Mouse (Mus musculus): Measurements from ENCODE around the gene Nfia.

Gene Nfia

DNA sequence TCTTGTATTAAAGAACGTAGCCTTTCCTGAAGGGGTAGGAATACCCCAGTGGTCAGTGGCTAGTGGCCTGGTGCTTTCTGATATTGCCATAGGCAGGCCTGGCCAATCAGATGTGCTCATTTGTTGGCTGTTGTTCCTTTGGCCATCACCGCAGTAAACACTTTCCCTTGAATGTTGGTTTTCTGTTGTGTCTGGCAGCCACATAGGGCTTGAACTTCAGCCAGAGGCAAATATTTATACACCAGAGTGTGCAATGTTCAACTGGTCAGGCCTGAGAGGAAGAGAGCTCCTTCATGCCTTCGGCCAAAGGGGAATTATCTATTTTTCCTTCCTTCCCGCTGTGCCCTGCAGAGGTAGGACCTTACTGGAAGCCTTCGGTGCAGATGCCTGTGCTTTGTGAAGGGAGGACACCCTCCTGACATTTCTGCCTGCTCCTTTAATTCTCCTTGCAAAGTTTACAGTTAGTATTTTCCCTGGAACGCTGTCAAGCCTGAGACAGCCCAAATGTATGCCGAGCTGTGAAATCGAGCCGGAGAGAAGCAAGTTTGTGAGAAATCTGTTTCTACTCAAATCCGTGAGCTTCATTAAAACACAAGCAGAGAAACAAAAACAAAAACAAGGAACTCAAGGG is 95.9 kb downstream of the Nfia start:
- DNase-seq (ENCODE audit: low read depth, low spot score) = no peak

DNA sequence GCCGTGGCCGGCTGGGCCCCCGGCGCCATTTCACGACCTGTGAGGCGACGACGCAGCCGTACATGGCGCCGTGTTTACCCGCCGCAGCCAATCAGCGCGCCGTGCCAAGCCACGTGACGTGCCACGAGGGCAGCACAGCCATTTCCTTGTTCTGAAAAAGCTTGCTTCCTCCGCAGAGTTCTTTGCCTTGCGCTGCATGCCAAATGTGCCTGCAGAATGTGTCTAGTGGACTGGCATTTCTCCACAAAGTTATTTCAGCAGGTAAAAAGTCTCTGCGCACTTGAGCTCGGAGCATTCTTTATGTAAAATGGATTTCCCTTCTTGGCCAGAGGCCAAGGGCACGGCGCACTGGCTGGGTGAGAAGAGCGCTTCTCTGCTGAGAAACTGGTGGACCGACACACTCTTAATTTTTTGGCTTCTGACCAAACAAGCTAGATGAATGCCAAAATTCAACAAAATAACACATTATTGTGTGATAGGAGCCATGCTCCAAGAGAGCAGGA is 96.5 kb downstream of the Nfia start:
- no peak for DNase-seq (ENCODE audit: low read depth, low spot score)

GRCm38 (mm10) chr4:97869451-97869850 is 96.9 kb downstream of the Nfia start:
- DNase-seq (ENCODE audit: low read depth, low spot score) = no peak

DNA sequence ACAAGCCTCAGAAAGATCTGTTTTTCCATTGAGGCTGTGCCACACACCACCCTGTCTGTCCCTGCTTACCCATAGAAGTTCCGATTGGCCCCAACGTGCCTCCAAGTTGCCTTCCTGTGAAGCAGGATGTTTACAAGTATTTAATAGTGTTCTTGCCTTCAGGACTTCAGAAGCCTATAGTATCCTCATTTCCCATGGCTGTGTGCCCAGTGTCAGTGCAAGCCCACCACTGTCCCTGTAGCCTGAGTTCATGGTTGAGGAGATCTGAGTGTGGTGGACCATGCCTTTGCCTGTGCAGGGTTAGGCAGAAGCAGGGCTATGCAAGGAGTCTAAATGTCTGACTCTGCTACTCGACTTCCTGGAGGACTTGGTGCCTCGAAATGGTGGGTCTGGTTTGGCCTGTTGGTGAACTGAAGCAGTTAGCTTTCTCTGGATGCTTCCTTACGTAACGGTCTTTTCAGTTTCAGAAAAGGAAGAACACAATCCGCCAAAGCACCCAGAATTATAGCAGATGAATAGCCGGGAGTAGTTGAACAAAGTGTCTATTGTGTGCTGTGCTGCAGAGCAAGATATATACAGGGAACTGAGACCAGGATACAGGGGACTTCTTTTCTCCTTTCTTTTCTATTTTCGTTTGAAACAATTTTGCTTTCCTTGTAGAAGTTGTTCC is 99.4 kb downstream of the Nfia start:
- DNase-seq (ENCODE audit: low read depth, low spot score) = no peak

GRCm38 (mm10) chr4:97874916-97875315 is 102.4 kb downstream of the Nfia start:
- no peak for DNase-seq (ENCODE audit: low read depth, low spot score)

DNA sequence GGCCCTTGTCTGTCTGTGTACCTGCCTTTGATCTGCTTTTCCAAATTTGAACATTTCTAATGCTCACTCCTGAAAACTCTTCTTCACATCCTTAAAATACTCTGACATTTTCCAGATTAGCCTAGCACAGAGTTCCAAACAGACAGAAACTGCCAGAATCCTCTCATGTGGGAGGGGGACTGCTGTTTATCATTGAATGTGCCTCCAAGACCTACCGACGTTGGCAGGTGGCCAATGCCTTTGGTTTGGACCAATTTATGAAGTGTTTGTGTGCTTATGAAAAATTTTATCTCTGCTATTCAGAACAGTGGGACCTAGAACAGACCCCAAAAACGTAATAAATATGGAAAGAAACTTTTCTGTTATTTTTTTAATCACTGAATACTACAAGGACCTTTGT is 103.4 kb downstream of the Nfia start:
- no peak for DNase-seq (ENCODE audit: low read depth, low spot score)

- DNase-seq (ENCODE audit: low read depth, low spot score) = no peak
Measured at GRCm38 (mm10) chr4:97879696-97880095, 107.2 kb downstream of the Nfia start.

DNA sequence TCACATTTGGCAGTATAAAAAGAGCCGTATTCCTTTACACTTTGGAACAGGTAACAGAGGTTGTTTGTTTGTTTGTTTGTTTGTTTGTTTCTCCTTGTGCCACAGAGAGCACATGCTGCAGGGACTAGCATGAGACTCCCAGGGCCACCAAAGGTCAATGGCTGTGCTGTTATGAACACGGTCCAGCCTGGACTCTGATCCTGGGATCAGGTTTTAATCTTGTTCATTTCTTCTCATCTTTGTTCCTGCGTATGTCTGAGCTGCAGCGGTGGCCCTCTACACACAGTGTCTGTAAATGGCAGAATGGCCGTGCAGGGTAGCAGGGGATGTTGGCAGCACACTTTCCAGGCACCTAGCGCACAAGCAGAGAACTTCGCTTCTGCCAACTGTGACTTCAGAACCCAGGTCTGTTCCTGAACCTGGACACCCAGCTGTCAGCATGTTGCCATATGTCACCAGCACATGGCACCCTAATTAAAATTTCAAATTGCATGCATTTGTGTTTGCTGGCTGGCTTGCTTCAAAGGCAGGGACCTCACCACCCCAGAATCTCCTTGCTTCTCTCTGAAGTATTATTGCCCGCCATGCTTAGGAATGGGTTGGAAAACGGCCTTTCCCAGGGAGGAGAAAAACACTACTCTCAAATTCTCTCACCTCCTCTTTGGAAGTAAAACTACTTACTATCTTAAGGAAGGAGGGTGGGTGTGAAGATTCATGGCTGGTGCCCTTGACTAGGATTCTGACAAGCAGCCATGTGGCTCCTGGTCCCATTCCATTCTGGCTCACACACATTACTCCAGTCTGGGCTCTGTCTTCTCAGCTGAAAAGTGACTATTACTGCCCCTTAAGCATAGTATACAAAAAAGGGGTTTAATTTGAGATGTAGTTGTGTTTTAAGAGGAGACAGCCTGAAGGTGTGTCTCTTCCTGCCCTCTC is 107.9 kb downstream of the Nfia start:
- no peak for DNase-seq (ENCODE audit: low read depth, low spot score)

- no peak for DNase-seq (ENCODE audit: low read depth, low spot score)
Measured at GRCm38 (mm10) chr4:97885574-97885973, 113.0 kb downstream of the Nfia start.

GRCm38 (mm10) chr4:97886220-97886619 is 113.7 kb downstream of the Nfia start:
- DNase-seq (ENCODE audit: low read depth, low spot score) = no peak

- no peak for DNase-seq (ENCODE audit: low read depth, low spot score)
Measured at GRCm38 (mm10) chr4:97887228-97887627, 114.7 kb downstream of the Nfia start.

DNA sequence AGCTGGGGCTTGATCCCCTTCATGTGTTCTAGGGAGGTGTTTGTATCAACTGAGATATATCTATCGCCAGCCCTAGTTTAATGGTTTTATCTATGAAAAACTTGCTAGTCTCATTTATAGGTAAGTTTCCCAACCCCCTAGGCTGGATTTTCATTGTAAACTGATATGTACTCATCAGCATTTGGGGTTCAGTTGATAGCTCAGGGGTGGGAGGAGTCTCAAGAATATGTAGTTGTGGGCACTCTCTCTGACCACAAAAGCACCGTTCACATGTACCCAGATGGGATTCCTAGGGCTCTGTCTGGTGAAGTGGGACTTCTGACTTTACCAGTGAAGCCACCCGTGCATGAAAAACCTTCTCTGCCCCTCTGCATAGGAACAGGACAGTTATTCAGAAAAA is 118.5 kb downstream of the Nfia start:
- no peak for DNase-seq (ENCODE audit: low read depth, low spot score)

- DNase-seq (ENCODE audit: low read depth, low spot score) = no peak
Measured at GRCm38 (mm10) chr4:97891611-97892010, 119.1 kb downstream of the Nfia start.

- DNase-seq (ENCODE audit: low read depth, low spot score) = peak; percentile 32
Measured at GRCm38 (mm10) chr4:97893915-97894884, 121.7 kb downstream of the Nfia start.

DNA sequence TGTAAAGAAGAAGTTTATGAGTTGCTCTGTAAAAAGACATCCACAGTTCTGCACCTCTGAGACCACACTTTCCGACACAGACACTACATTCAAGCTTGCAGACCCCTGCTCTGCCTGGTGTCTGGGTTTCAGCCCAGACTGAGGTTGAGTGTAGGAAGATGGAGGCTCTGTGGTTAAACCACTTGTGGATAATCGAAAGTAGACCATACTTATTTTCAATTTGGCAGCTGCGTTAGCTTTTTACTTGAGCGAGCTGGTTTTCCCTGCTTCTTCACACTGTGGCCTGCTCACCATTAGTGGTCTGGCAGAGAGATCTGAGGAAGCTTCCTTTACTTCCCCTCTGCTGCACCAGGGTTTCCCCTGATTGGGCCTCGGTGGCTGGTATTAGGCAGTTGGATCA is 123.4 kb downstream of the Nfia start:
- no peak for DNase-seq (ENCODE audit: low read depth, low spot score)

- no peak for DNase-seq (ENCODE audit: low read depth, low spot score)
Measured at GRCm38 (mm10) chr4:97900256-97900944, 127.9 kb downstream of the Nfia start.

GRCm38 (mm10) chr4:97905826-97906225 is 133.3 kb downstream of the Nfia start:
- DNase-seq (ENCODE audit: low read depth, low spot score) = no peak

DNA sequence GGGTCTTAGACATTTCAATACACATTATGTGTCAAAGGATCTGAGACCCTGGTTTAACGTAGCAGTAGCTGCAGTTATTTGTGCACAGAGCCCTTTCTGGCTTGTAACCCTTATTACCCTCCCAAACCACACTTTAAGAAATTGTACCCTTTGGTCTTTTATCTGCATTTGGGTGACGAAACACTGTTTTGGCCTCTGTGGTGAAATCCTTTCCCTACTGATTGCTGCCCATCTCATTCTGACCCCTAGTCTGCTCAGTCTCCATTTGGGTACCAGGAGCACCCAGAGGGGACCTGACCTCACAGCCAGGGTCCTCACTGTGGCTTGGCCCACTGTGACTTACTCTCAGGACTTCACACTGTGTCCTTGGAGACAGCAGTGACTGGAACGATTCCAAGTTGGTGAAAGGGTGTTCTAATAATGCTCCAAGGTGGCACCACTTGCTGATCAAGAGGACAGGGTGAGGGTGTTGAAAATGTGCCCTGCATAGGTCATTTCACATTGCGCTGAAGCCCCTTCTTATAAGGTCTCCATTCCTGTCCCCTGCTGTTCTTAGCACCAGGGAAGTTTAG is 136.1 kb downstream of the Nfia start:
- no peak for DNase-seq (ENCODE audit: low read depth, low spot score)

GRCm38 (mm10) chr4:97910115-97910776 is 137.7 kb downstream of the Nfia start:
- no peak for DNase-seq (ENCODE audit: low read depth, low spot score)

Measured in 3T3-L1 (cell line).